Mouse (Mus musculus) embryo, embryonic 11.5 days (tissue): ENCODE results near the gene Gadd45g.
"Not testable (repeated sequence)": the region's sequence is repeated elsewhere in the genome, so short reads cannot be mapped to it uniquely, and the experiment has no call there.

ENCODE experiments used
- DNase-seq: peaks from one replicate; pipeline ENCODE4 v3.0.0-alpha.2; 2012; ENCODE audit warnings: low read depth, low spot score

Gene Gadd45g

GRCm38 (mm10) chr13:51834024-51834423, 12.5 kb upstream of the Gadd45g start:
- not testable (repeated sequence) for DNase-seq

- DNase-seq, result no peak
Measured at GRCm38 (mm10) chr13:51834520-51834919, 12.0 kb upstream of the Gadd45g start.

- not testable (repeated sequence) for DNase-seq
Measured at GRCm38 (mm10) chr13:51835208-51835607, 11.3 kb upstream of the Gadd45g start.

GRCm38 (mm10) chr13:51837402-51837801, 9.1 kb upstream of the Gadd45g start:
- DNase-seq, result no peak

- no peak for DNase-seq
Measured at GRCm38 (mm10) chr13:51839250-51840026, 7.0 kb upstream of the Gadd45g start.

- no peak for DNase-seq
Measured at GRCm38 (mm10) chr13:51840702-51841101, 5.8 kb upstream of the Gadd45g start.

GRCm38 (mm10) chr13:51841541-51842115, 4.8 kb upstream of the Gadd45g start:
- no peak for DNase-seq

- no peak for DNase-seq
Measured at GRCm38 (mm10) chr13:51842191-51842590, 4.3 kb upstream of the Gadd45g start.

GRCm38 (mm10) chr13:51842773-51843172, 3.7 kb upstream of the Gadd45g start:
- DNase-seq, result no peak

GRCm38 (mm10) chr13:51843298-51843697, 3.2 kb upstream of the Gadd45g start:
- DNase-seq, result no peak

- DNase-seq, result no peak
Measured at GRCm38 (mm10) chr13:51844118-51844517, 2.4 kb upstream of the Gadd45g start.

- DNase-seq, result no peak
Measured at GRCm38 (mm10) chr13:51844661-51845060, 1.8 kb upstream of the Gadd45g start.

GRCm38 (mm10) chr13:51845072-51845471, 1.4 kb upstream of the Gadd45g start:
- DNase-seq, result no peak

- no peak for DNase-seq
Measured at GRCm38 (mm10) chr13:51845591-51846191, 787 bp upstream of the Gadd45g start.

- DNase-seq, result no peak
Measured at GRCm38 (mm10) chr13:51846868-51847793, 653 bp downstream of the Gadd45g start.

GRCm38 (mm10) chr13:51847979-51848480, 1.6 kb downstream of the Gadd45g start:
- no peak for DNase-seq

- DNase-seq, result no peak
Measured at GRCm38 (mm10) chr13:51848481-51849240, 2.2 kb downstream of the Gadd45g start.

- no peak for DNase-seq
Measured at GRCm38 (mm10) chr13:51849241-51850033, 3.0 kb downstream of the Gadd45g start.

- DNase-seq, result no peak
Measured at GRCm38 (mm10) chr13:51850565-51850964, 4.1 kb downstream of the Gadd45g start.
